Mouse (Mus musculus) spleen, postnatal 4 days (tissue): ENCODE measurements around the gene 1700017N19Rik.

Experiments
- DNase-seq, 2 experiments: peaks; one replicate each; pipeline ENCODE4 v3.0.0; 2022; ENCODE audit warnings: low spot score in 2 of 2

Gene 1700017N19Rik

DNA sequence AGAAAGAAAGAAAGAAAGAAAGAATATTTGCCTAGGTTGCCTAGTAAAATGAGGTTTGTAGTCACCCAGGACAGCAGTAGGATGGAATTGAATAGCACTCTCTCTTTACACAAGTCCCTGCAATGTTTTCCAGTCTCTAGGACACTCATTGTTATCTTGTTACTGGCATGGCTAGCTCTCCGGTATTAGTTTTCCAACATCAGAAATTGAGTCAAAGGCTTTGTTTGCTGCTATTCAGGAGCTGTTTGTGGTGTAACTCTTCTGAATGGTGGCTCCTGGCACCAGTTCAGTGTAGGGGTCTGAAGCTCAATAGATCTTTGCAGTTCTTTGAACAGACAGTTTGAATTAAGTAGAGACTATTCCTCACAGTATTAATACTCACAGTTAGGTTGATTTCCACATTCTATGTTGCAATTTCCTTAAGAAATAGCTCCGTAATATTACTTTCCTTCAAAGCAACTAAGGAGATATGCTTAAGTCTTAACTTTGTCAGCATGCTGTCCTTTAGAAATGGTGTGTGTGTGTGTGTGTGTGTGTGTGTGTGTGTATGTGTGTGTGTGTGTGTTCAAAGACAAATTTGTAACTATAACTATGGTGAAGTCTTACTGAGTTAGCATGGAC, 71.8 kb downstream of the 1700017N19Rik start:
- DNase-seq = no peak
